Mouse (Mus musculus) cerebellum, adult 9-11 months (tissue): ENCODE measurements around the gene Olfr512.

Experiments used
- DNase-seq: peaks from one replicate; pipeline ENCODE4 v3.0.0; 2022

The Olfr512 gene

GRCm38 (mm10) chr7:108713020-108713419, at the start of gene Olfr512:
Olfr512 (plus strand) TSS chr7:108713320.
- no peak for DNase-seq

DNA sequence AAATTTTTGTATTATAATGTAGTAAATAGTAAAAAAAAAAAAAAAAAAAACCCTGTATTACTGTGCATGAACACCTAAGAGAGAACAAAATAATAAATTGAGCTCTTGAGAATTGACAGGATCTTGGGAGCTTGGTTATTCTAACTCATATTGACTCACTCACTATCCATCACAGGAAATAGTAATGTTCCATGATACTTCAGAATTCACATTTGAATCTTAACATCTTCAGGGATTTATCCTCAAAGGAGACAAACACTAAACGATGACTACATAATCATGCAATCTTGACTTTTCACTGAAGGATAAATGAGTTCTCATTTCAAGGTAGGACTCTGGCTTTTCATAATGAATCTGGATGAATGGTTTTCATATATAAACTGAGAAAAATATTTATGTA, 47.0 kb upstream of the Olfr512 start, which contains the start of gene Olfr510:
Gene Olfr510 (plus strand): TSS at position 301 of the 400 bp plus-strand sequence.
- DNase-seq: no peak

DNA sequence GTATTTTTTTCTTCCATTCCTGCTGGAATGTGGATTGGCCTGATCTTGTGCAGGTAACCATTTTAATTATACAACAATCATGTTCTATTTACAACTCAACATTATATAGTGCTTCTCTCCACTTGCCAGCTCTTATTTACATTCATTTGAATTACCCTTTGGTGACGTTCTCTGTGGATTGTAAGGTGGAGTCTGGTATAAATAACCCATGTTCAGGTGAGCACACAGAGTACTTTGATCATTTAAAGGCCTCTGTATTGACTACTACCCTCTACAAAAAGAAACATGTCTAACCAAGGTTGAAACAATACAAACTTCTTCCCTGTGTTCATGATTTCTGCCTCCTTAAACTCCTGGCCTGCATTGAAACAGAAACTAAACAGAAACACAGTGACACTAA, 42.1 kb upstream of the Olfr512 start:
- no peak for DNase-seq

GRCm38 (mm10) chr7:108678886-108679285, 34.2 kb upstream of the Olfr512 start:
- no peak for DNase-seq

- no peak for DNase-seq
These were observed 37.6 kb downstream of the Olfr512 start, which contains the start of gene Olfr513 for GRCm38 (mm10) chr7:108750673-108751072. Olfr513 (plus strand) TSS chr7:108750973.

DNA sequence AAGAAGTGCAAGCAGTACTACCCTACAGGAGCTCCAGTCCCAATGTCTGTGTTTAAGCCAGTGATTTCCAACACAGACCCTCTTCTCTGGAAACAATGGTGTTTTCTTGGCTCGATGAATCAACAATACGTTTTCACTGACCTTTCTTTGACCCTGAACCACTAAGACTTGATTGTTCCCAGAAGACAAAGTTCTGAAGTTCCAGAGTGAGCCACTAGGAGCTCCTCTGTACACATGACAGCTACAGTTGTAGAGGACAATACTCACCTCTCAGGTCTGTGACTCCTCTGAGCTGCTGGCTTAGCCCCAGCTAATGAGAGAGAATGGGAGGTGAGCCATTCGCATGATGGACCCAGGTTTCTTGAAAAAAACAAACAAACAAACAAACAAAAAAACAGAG, 47.3 kb downstream of the Olfr512 start:
- DNase-seq: no peak
